Mouse (Mus musculus) CH12.LX (cell line): ENCODE data around the gene Mlh1. TPM values are rescaled to one million over a fixed set of nuclear protein-coding genes. Genes with fewer than 3 reads are reported as not detected.

ENCODE experiments used
- DNase-seq: peaks from one replicate; pipeline ENCODE4 v3.0.0-alpha.2; 2013; ENCODE audit errors: extremely low read depth
- H3K27ac ChIP-seq: 2 replicates; pipeline ENCODE4 v1.5.1; 2012; ENCODE audit warnings: low read depth, mild to moderate bottlenecking, control low read depth, moderate library complexity; ENCODE audit not compliant: insufficient read depth
- H3K27me3 ChIP-seq: replicated peaks from 2 replicates; pipeline ENCODE3; 2012; ENCODE audit warnings: inconsistent platforms
- H3K36me3 ChIP-seq, 2 experiments: replicated peaks in 1 of 2; 2 replicates each; pipeline versions ENCODE3 to v1.6.1; 2012; ENCODE audit warnings: inconsistent platforms in 1 of 2, low read length in 1 of 2, mild to moderate bottlenecking in 1 of 2, mixed read lengths in 1 of 2, moderate library complexity in 1 of 2; ENCODE audit not compliant: control insufficient read depth in 1 of 2, insufficient read depth in 1 of 2
- H3K4me1 ChIP-seq, 2 experiments: 2 replicates each; pipeline ENCODE4 v1.6.1; 2012; ENCODE audit warnings: inconsistent platforms in 1 of 2, moderate library complexity in 1 of 2; ENCODE audit not compliant: insufficient read depth in 2 of 2, control insufficient read depth in 1 of 2
- H3K4me2 ChIP-seq: 2 replicates; pipeline ENCODE4 v1.6.1; 2012; ENCODE audit warnings: low read depth, mild to moderate bottlenecking, control low read depth; ENCODE audit not compliant: poor library complexity, insufficient read depth, severe bottlenecking
- H3K4me3 ChIP-seq, 3 experiments: fragments of 150-350 bp in 1 of 3; sonication (generic) in 1 of 3; replicated peaks in 1 of 3; 2 replicates each; pipeline versions ENCODE3 to v1.5.1; 2011 to 2012; ENCODE audit warnings: low read depth in 2 of 3, low read length in 2 of 3, mild to moderate bottlenecking in 2 of 3, moderate library complexity in 2 of 3, control low read depth in 1 of 3, improper control_type of control experiment in 1 of 3, inconsistent platforms in 1 of 3, mixed read lengths in 1 of 3; ENCODE audit not compliant: poor library complexity in 1 of 3
- H3K79me2 ChIP-seq: replicated peaks from 2 replicates; pipeline ENCODE4 v1.6.1; 2012; ENCODE audit warnings: mild to moderate bottlenecking, moderate library complexity; ENCODE audit not compliant: control insufficient read depth, poor library complexity, insufficient read depth, severe bottlenecking; ENCODE audit errors: extremely low read depth
- H3K9ac ChIP-seq: 2 replicates; pipeline ENCODE4 v1.6.1; 2012; ENCODE audit warnings: low read depth, mild to moderate bottlenecking, control low read depth, moderate library complexity; ENCODE audit not compliant: insufficient read depth
- H3K9me3 ChIP-seq: replicated peaks from 2 replicates; pipeline ENCODE3; 2012; ENCODE audit warnings: low read length, inconsistent platforms, mixed read lengths
- CTCF ChIP-seq, 2 experiments: IDR thresholded peaks in 1 of 2; conservative IDR thresholded peaks in 1 of 2; 2 replicates each; pipeline ENCODE4 v1.5.1; 2011 to 2012; ENCODE audit warnings: low read depth in 2 of 2, low read length in 2 of 2, improper control_type of control experiment in 1 of 2, inconsistent platforms in 1 of 2, mild to moderate bottlenecking in 1 of 2, moderate library complexity in 1 of 2
- IRF4 ChIP-seq: IDR thresholded peaks from 2 replicates; pipeline ENCODE4 v1.6.1; 2014; ENCODE audit warnings: low read depth, mild to moderate bottlenecking, inconsistent platforms, low read length, improper control_type of control experiment
- KAT2A ChIP-seq: IDR thresholded peaks from 2 replicates; pipeline ENCODE4 v1.6.1; 2012; ENCODE audit warnings: low read length, improper control_type of control experiment, inconsistent platforms; ENCODE audit not compliant: insufficient replicate concordance
- PAX5 ChIP-seq: IDR thresholded peaks from 2 replicates; pipeline ENCODE4 v1.6.1; 2012; ENCODE audit warnings: low read length, inconsistent platforms, mixed read lengths
- SMC3 ChIP-seq: IDR thresholded peaks from 2 replicates; pipeline ENCODE4 v1.6.1; 2011; ENCODE audit warnings: low read depth, low read length, improper control_type of control experiment
- dilution Hi-C: fragments of 300-500 bp; cut with MboI; formaldehyde crosslinking; loops from 2 replicates; pipeline ENCODE4 v1.14.3; 2020; ENCODE audit warnings: low sequenced_read_pairs; ENCODE audit not compliant: extremely low pct_unique_long_range_greater_than_20kb, extremely low pct_ligation_motif_present
- in situ Hi-C: fragments of 300-500 bp; cut with MboI; formaldehyde crosslinking; loops from 3 replicates; pipeline ENCODE4 v1.14.3; 2019; ENCODE audit warnings: low sequenced_read_pairs, low pct_ligation_motif_present, low pct_unique_long_range_greater_than_20kb, mixed read lengths
- polyA plus RNA-seq: library from polyadenylated mRNA; unstranded; fragments of >175 nt; gene quantifications from 2 replicates; pipeline ENCODE4 v1.2.1, GENCODE M21; 2012; ENCODE audit warnings: low read depth; ENCODE audit not compliant: insufficient read length
- total RNA-seq, 2 experiments: library from RNA; depleted of rRNA; stranded (reverse); fragments of 300-350 nt in 1 of 2; fragments of >200 nt in 1 of 2; gene quantifications; 2 replicates each; pipeline ENCODE4 v1.2.3; 2012 to 2014

Gene Mlh1
- total and polyA plus RNA-seq, 3 experiments, result 25.7 to 57.9 (median 50.2) TPM

DNA sequence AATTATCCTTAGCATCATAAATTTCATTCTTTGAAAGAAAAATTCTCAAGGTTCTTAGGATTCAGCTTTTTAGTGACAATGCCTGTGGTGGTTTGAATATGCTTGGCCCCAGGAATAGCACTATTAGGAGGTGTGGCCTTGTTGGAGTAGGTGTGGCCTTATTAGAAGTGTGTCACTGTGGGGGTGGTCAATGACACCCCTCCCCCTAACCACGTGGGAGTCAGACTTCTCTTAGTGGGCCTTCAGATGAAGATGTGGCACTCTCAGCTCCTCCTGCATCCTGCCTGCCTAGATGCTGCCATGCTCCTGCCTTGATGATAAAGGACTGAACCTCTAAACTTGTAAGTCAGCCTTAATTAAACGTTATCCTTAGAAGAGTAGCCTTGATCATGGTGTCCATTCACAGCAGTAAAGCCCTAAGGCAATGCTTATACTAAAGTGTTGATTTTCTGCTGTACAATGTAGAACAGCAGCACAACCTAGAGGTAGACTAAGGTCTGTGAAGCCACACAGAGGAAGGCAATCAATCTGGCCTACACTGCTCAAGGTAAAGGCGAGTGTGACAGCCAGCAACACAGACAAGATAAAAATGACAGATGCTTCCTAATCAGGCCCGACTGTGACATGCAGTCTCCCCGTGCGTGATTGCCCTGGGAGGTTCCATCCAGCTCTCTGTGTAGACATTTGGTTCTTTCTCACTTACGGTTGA is 19.3 kb downstream of the Mlh1 start:
- Histone ChIP-seq H3K27ac (no peak overlapping the region), H3K4me1 (no peaks in the 10 kb centered on the region), H3K9me3 (no peaks in the 10 kb centered on the region), H3K4me3 (no peak overlapping the region), H3K79me2 (no peaks in the 10 kb centered on the region), H3K9ac (no peak overlapping the region), H3K36me3 (peaks cover 74 to 88% of the 10 kb centered on the region in 2 experiments), H3K27me3 (no peaks in the 10 kb centered on the region), H3K4me2 (no peak overlapping the region)
- dilution Hi-C loops, result no loop called here
- no peak for TF ChIP-seq IRF4
- 0 out of 4 replicates have a peak, but pooled peaks of 1 of the 2 experiments have one; percentile 15 for TF ChIP-seq CTCF (conservative IDR thresholded peaks at IDR 0.05 in 1 of 2, IDR thresholded peaks at IDR 0.05 in 1 of 2; ENCODE audit: low read depth in 2 of 2, low read length in 2 of 2)
- in situ Hi-C loops, result no loop called here
- no peak for DNase-seq

DNA sequence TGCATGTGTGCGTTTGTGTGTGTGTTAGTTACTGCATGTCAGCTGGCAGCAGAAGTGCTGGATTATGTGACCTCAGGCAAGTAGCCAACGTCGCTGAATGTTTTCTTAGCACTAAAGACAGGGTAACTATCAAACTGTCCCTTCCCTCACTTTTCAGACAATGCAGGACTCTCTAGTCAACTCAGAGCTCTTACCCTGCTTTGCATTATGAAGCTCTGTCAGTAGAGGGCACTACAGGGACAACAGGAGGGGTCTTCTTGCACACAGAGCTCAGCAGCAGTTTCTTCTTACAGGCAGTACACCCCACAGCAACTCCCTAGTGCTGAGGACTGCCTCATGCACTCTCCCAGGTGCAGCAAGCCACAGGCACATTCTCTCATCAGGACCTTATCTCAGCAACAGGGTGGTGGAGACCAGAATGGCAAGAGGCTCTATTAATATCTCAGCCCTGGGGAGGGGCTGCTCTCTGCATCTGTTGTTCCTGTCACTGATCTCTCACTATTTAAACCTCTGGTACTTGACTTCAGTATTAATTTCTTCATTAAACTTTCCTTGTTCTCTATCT is 23.8 kb downstream of the Mlh1 start:
- TF ChIP-seq CTCF (conservative IDR thresholded peaks at IDR 0.05 in 1 of 2, IDR thresholded peaks at IDR 0.05 in 1 of 2; ENCODE audit: low read depth in 2 of 2, low read length in 2 of 2) (peak; percentile 42 to 50; a peak in 3 of 4 replicates), PAX5 (no peak)
- Histone ChIP-seq H3K27ac (no peak overlapping the region), H3K4me3 (no peak overlapping the region), H3K36me3 (peaks cover 67 to 90% of the 10 kb centered on the region in 2 experiments), H3K9me3 (no peaks in the 10 kb centered on the region), H3K9ac (no peak overlapping the region), H3K4me1 (peaks cover 0 to 2% of the 10 kb centered on the region in 2 experiments; a peak in 1 of 4 replicates), H3K27me3 (no peaks in the 10 kb centered on the region), H3K4me2 (no peak overlapping the region), H3K79me2 (no peaks in the 10 kb centered on the region)
- DNase-seq, result peak; percentile 37
- in situ Hi-C loops, result no loop called here
- dilution Hi-C loops, result no loop called here

DNA sequence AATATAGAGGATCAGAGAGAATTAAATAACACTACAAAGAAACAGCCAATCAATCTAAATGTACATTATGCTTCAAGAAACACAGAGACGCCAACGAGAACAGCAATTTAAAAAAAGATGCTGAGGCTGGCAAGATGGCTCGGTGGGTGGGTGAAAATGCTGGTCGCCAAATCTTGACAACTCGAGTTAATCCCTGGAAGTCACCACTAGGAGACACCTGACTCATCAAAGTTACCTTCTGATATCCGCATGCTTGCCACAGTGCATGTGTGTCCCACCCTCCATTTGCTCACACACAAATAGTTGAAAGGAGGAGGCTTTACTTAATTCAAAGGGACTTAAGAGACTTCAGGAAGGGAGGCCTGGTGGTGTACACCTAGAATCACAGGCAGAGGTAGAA is 26.0 kb downstream of the Mlh1 start:
- no peak overlapping the region for H3K4me3 ChIP-seq
- no peaks in the 10 kb centered on the region for H3K9me3 ChIP-seq
- no peak overlapping the region for H3K9ac ChIP-seq
- H3K4me2 ChIP-seq, result no peak overlapping the region
- peaks cover 0 to 4% of the 10 kb centered on the region in 2 experiments; a peak in 1 of 4 replicates for H3K4me1 ChIP-seq
- dilution Hi-C loops (no loop called here), in situ Hi-C loops (no loop called here)
- no peaks in the 10 kb centered on the region for H3K27me3 ChIP-seq
- H3K36me3 ChIP-seq, result peaks cover 65 to 85% of the 10 kb centered on the region in 2 experiments
- no peak for TF ChIP-seq KAT2A
- no peak for TF ChIP-seq SMC3
- no peak overlapping the region for H3K27ac ChIP-seq
- no peak for DNase-seq
- no peaks in the 10 kb centered on the region for H3K79me2 ChIP-seq
